Mouse (Mus musculus) heart, embryonic 13.5 days (tissue): ENCODE data around the gene 4930519P11Rik. TPM values are rescaled to one million over a fixed set of nuclear protein-coding genes. Genes with fewer than 3 reads are reported as not detected.
A peak's percentile ranks its signal among the peaks of the same experiment; 100 is the strongest.

Source experiments
- ATAC-seq: fragments of 200-750 bp; cut with Nextera tagmentation; 2 replicates; pipeline ENCODE4 v1.8.0; 2017; ENCODE audit warnings: moderate TSS enrichment; ENCODE audit not compliant: insufficient number of reproducible peaks, low FRiP score, low TSS enrichment; ENCODE audit errors: extremely low read depth
- H3K27ac ChIP-seq: fragments of 300-500 bp; sonication (generic); replicated peaks from 2 replicates; pipeline ENCODE4 v1.5.1; 2015; ENCODE audit warnings: moderate library complexity, mild to moderate bottlenecking, inconsistent platforms
- H3K27me3 ChIP-seq: fragments of 300-500 bp; sonication (generic); replicated peaks from 2 replicates; pipeline ENCODE4 v1.6.1; 2015; ENCODE audit warnings: mild to moderate bottlenecking, inconsistent platforms
- H3K36me3 ChIP-seq: fragments of 300-500 bp; sonication (generic); 2 replicates; pipeline ENCODE4 v1.6.1; 2015; ENCODE audit warnings: mild to moderate bottlenecking, inconsistent platforms
- H3K4me1 ChIP-seq: fragments of 300-500 bp; sonication (generic); 2 replicates; pipeline ENCODE4 v1.6.1; 2015; ENCODE audit warnings: inconsistent platforms
- H3K4me2 ChIP-seq: fragments of 300-500 bp; sonication (generic); 2 replicates; pipeline ENCODE4 v1.6.1; 2015; ENCODE audit warnings: inconsistent platforms, mild to moderate bottlenecking, moderate library complexity
- H3K4me3 ChIP-seq: fragments of 300-500 bp; sonication (generic); 2 replicates; pipeline ENCODE4 v1.5.1; 2015; ENCODE audit warnings: moderate library complexity, mild to moderate bottlenecking, inconsistent platforms
- H3K9ac ChIP-seq: fragments of 300-500 bp; sonication (generic); 2 replicates; pipeline ENCODE4 v1.6.1; 2015; ENCODE audit warnings: inconsistent platforms, mild to moderate bottlenecking, moderate library complexity
- H3K9me3 ChIP-seq: fragments of 300-500 bp; sonication (generic); 2 replicates; pipeline ENCODE4 v1.6.1; 2016; ENCODE audit warnings: inconsistent platforms
- WGBS: fragments of 180-500 bp; shearing (Covaris S2); methylation state at CpG from one replicate; pipeline ENCODE4 v1.1.7; 2015; ENCODE audit warnings: mixed read lengths; 5-methylcytosine and 5-hydroxymethylcytosine counted together
- polyA plus RNA-seq: library from polyadenylated mRNA; unstranded; fragments of >200 nt; fragmentation: Nextera tagmentation; extraction: Ambion mirVana; gene quantifications from 2 replicates; pipeline ENCODE4 v1.2.1, GENCODE M21; 2015

4930519P11Rik gene
- polyA plus RNA-seq, 1 experiment from 2014 or later, result not detected

GRCm38 (mm10) chr2:154577744-154578067, 35.5 kb downstream of the 4930519P11Rik start:
- no peaks in the 10 kb centered on the region for H3K9me3 ChIP-seq
- no peaks in the 10 kb centered on the region for H3K27me3 ChIP-seq
- H3K36me3 ChIP-seq, result no peaks in the 10 kb centered on the region
- 0 out of 2 replicates have a peak overlapping the region, but pooled peaks have one; percentile 52 for H3K9ac ChIP-seq
- no peak for ATAC-seq
- H3K4me1 ChIP-seq, result peaks cover 18% of the 10 kb centered on the region
- H3K4me2 ChIP-seq, result no peak overlapping the region
- H3K27ac ChIP-seq, result no peak overlapping the region
- H3K4me3 ChIP-seq, result no peak overlapping the region
- WGBS, result 81% methylated on average over 5 of the region's 6 CpGs

DNA sequence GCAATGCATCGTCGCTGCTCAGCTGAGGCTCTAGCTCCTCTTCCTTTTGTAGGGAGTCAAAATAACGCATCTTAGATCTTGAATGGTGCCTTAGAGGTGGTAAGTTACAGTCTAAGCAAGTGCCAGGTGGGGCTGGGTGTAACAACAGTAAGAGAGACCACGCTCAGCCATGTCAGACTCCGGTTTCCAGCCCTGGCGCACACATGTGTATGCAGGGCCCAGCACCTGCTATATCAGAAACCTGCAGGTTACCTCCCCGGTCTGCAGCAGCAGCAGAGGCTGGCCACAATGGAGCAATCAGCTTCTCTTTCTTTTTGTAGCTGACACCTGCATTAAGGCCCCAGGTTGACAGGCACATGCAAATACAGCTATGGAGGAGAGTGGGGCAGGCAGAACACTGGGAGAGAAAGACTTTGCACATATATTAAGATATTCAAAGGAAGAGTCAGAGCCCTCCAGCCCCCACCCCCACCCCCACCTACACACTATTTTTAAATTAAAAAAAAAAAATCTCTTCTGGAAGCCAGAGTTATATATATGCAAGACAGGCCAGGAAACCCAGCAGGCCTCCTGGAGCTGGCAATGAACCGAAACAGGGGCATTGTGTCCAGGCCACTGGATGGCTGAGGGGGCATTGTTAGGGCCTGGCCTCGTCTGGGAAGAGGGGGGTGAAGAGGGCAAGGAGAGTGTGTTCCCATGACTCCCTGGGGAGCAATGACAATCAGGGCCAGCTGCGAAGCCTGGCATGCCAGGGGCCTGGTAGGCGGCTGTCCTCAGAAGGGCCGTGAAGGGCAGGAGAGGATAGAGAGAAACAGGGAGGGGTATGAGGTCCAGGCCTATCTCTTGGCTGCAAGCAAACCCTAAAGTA, 36.1 kb downstream of the 4930519P11Rik start:
- no peaks in the 10 kb centered on the region for H3K27me3 ChIP-seq
- H3K4me2 ChIP-seq, result no peak overlapping the region
- H3K4me1 ChIP-seq, result peaks cover 18% of the 10 kb centered on the region
- H3K4me3 ChIP-seq, result no peak overlapping the region
- H3K9ac ChIP-seq, result peak overlapping the region; percentile 52; the same call in 1 of the 2 replicates
- ATAC-seq, result no peak
- no peaks in the 10 kb centered on the region for H3K36me3 ChIP-seq
- 59% methylated on average over 12 of the region's 12 CpGs for WGBS
- no peaks in the 10 kb centered on the region for H3K9me3 ChIP-seq
- no peak overlapping the region for H3K27ac ChIP-seq

- Histone ChIP-seq H3K9me3 (no peaks in the 10 kb centered on the region), H3K36me3 (no peaks in the 10 kb centered on the region), H3K4me3 (no peak overlapping the region), H3K27ac (no peak overlapping the region), H3K4me2 (no peak overlapping the region), H3K9ac (no peak overlapping the region), H3K27me3 (no peaks in the 10 kb centered on the region), H3K4me1 (peaks cover 18% of the 10 kb centered on the region)
- WGBS, result 75% methylated on average over 7 of the region's 7 CpGs
- no peak for ATAC-seq
Observed at GRCm38 (mm10) chr2:154574271-154574670, 39.0 kb downstream of the 4930519P11Rik start.

- Histone ChIP-seq H3K36me3 (no peaks in the 10 kb centered on the region), H3K4me3 (no peak overlapping the region), H3K9ac (no peak overlapping the region), H3K9me3 (no peaks in the 10 kb centered on the region), H3K27ac (no peak overlapping the region), H3K4me1 (peaks cover 29% of the 10 kb centered on the region), H3K4me2 (no peak overlapping the region), H3K27me3 (no peaks in the 10 kb centered on the region)
- no peak for ATAC-seq
- 70% methylated on average over 3 of the region's 3 CpGs for WGBS
Observed at GRCm38 (mm10) chr2:154572996-154573395, 40.2 kb downstream of the 4930519P11Rik start.

GRCm38 (mm10) chr2:154571976-154572375, 41.3 kb downstream of the 4930519P11Rik start:
- Histone ChIP-seq H3K36me3 (no peaks in the 10 kb centered on the region), H3K9ac (no peak overlapping the region), H3K27ac (no peak overlapping the region), H3K4me1 (peaks cover 32% of the 10 kb centered on the region), H3K4me2 (no peak overlapping the region), H3K9me3 (no peaks in the 10 kb centered on the region), H3K4me3 (no peak overlapping the region), H3K27me3 (no peaks in the 10 kb centered on the region)
- ATAC-seq, result no peak
- WGBS, result 73% methylated on average over 8 of the region's 8 CpGs

DNA sequence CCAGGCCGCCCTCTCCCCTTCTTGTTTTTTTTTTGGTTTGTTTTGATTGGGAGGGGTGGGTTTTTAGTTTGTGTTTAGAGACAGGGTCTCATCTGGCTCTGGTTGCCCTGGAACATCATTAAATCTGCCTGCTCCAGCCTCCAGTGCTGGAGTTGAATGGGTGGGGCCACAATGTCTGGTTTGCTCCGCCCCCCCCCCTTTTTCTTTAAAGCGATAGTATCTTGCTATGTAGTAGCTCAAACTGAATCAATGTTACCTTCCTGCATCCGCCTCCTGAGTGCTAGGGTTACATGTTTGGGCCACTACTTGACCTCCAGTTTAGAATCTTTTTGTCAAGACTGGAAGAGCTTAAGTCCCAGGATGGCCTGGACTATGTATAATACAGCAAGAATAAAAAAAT, 42.0 kb downstream of the 4930519P11Rik start:
- Histone ChIP-seq H3K27me3 (no peaks in the 10 kb centered on the region), H3K36me3 (no peaks in the 10 kb centered on the region), H3K9me3 (no peaks in the 10 kb centered on the region), H3K4me2 (no peak overlapping the region), H3K9ac (no peak overlapping the region), H3K4me3 (no peak overlapping the region), H3K4me1 (peaks cover 35% of the 10 kb centered on the region), H3K27ac (no peak overlapping the region)
- no peak for ATAC-seq
- 76% methylated on average over 4 of the region's 4 CpGs for WGBS

GRCm38 (mm10) chr2:154570666-154571065, 42.6 kb downstream of the 4930519P11Rik start:
- Histone ChIP-seq H3K9me3 (no peaks in the 10 kb centered on the region), H3K4me3 (no peak overlapping the region), H3K36me3 (no peaks in the 10 kb centered on the region)

GRCm38 (mm10) chr2:154569836-154570286, 43.4 kb downstream of the 4930519P11Rik start, which contains the start of gene E2f1:
Gene E2f1, minus strand, starts transcription at chr2:154569892.
- peak; percentile 96 for ATAC-seq
- H3K9ac ChIP-seq, result peak within 1 kb of the TSS; percentile 87
- H3K36me3 ChIP-seq, result no peaks in the 10 kb centered on the region
- H3K9me3 ChIP-seq, result no peaks in the 10 kb centered on the region
- peak within 1 kb of the TSS; percentile 77 for H3K27ac ChIP-seq
- H3K4me1 ChIP-seq, result peaks cover 39% of the 10 kb centered on the region
- H3K4me2 ChIP-seq, result peak within 1 kb of the TSS; percentile 90
- under 1% methylated on average over 38 of the region's 44 CpGs for WGBS
- H3K27me3 ChIP-seq, result no peaks in the 10 kb centered on the region
- peak within 1 kb of the TSS; percentile 84 for H3K4me3 ChIP-seq

More at GRCm38 (mm10) chr2:154570666-154571065, 42.6 kb downstream of the 4930519P11Rik start:
- Histone ChIP-seq H3K9ac (peak overlapping the region; percentile 79; the same call in 1 of the 2 replicates), H3K4me2 (peak overlapping the region; percentile 90), H3K27me3 (no peaks in the 10 kb centered on the region), H3K4me1 (peaks cover 38% of the 10 kb centered on the region), H3K27ac (peak overlapping the region; percentile 41; the same call in 1 of the 2 replicates)
- WGBS, result 63% methylated on average over 4 of the region's 4 CpGs
- ATAC-seq, result no peak

DNA sequence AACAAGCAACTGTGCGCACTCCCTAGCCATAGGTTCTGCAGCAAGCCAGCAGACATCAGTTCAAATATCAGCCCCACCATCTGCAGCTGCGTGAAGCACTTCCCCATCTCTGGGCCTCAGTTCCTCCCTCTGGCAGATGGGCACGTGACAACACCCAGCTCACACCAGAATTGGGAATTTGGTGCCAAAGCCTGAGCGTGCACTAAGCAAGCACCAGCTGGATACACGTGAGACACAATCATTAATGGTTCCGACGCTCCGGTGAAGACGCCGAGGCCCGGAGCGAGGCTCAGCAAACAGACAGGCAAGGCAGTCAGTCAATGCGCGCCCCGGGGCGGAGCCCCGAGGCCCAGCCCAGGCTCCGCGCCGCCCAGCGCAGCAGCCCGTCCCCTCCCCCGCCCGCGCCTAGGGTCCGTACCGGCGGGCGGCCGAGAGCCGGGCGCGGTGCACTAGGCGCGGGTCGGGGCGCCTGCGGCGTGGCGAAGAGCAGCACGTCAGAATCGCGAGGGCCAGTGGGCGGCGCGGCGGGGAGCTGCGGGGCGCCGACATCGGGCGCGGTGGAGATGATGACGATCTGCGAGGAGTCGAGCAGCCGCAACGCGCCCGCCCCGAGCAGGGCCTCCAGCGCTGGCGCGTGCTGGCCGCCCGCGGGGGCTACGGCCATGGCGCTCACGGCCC, 44.0 kb downstream of the 4930519P11Rik start:
- 0% methylated on average over 63 of the region's 70 CpGs for WGBS
- Histone ChIP-seq H3K4me1 (peaks cover 39% of the 10 kb centered on the region), H3K27me3 (no peaks in the 10 kb centered on the region), H3K4me2 (peak overlapping the region; percentile 90), H3K9ac (peak overlapping the region; percentile 87), H3K4me3 (peak overlapping the region; percentile 84), H3K9me3 (no peaks in the 10 kb centered on the region), H3K36me3 (no peaks in the 10 kb centered on the region; the same call in 1 of the 2 replicates), H3K27ac (peak overlapping the region; percentile 77)
- ATAC-seq, result peak; percentile 76

GRCm38 (mm10) chr2:154568329-154569070, 44.7 kb downstream of the 4930519P11Rik start:
- peak overlapping the region; percentile 87 for H3K9ac ChIP-seq
- H3K27me3 ChIP-seq, result no peaks in the 10 kb centered on the region
- peak overlapping the region; percentile 90 for H3K4me2 ChIP-seq
- no peaks in the 10 kb centered on the region for H3K9me3 ChIP-seq
- H3K36me3 ChIP-seq, result peaks cover 7% of the 10 kb centered on the region
- ATAC-seq, result no peak
- H3K27ac ChIP-seq, result peak overlapping the region; percentile 77
- H3K4me1 ChIP-seq, result peaks cover 39% of the 10 kb centered on the region
- WGBS, result 20% methylated on average over 10 of the region's 10 CpGs
- peak overlapping the region; percentile 84 for H3K4me3 ChIP-seq

GRCm38 (mm10) chr2:154567766-154568165, 45.5 kb downstream of the 4930519P11Rik start:
- H3K4me3 ChIP-seq, result peak overlapping the region; percentile 84
- peak overlapping the region; percentile 77 for H3K27ac ChIP-seq
- H3K4me1 ChIP-seq, result peaks cover 39% of the 10 kb centered on the region
- H3K27me3 ChIP-seq, result no peaks in the 10 kb centered on the region
- H3K9ac ChIP-seq, result peak overlapping the region; percentile 87
- WGBS, result 65% methylated on average over 2 of the region's 2 CpGs
- H3K9me3 ChIP-seq, result no peaks in the 10 kb centered on the region
- no peak for ATAC-seq
- peaks cover 14% of the 10 kb centered on the region for H3K36me3 ChIP-seq
- H3K4me2 ChIP-seq, result peak overlapping the region; percentile 90
